Mouse (Mus musculus): Measurements from ENCODE around the gene Cd2.

- TF ChIP-seq CTCF (IDR thresholded peaks at IDR 0.05; ENCODE audit: control insufficient read depth, insufficient read depth, insufficient read length) (no peak), MAX (IDR thresholded peaks at IDR 0.05) (no peak), USF1 (IDR thresholded peaks at IDR 0.05; ENCODE audit: low read depth) (no peak), MYOD1 (IDR thresholded peaks at IDR 0.05; ENCODE audit: control insufficient read depth, insufficient read length, low read depth) (no peak), CEBPB (IDR thresholded peaks at IDR 0.05; ENCODE audit: low read depth) (no peak), MYOG (IDR thresholded peaks at IDR 0.05; ENCODE audit: control insufficient read depth, extremely low read depth, insufficient read length) (no peak), FOSL1 (IDR thresholded peaks at IDR 0.05; ENCODE audit: insufficient read depth, low read length, poor library complexity, severe bottlenecking) (no peak)
Measured at GRCm38 (mm10) chr3:101278396-101278795, 9.3 kb downstream of the Cd2 start.

Data from C2C12 (cell line).